Mouse (Mus musculus) hindbrain, postnatal 0 days (tissue): Measurements from ENCODE around the gene Rtel1. TPM values are rescaled to one million over a fixed set of nuclear protein-coding genes. Genes with fewer than 3 reads are reported as not detected.

Experiments
- ATAC-seq: fragments of 200-750 bp; cut with Nextera tagmentation; 2 replicates; pipeline ENCODE4 v1.8.0; 2017; ENCODE audit warnings: mild to moderate bottlenecking, moderate TSS enrichment, moderate library complexity
- DNase-seq: peaks from one replicate; pipeline ENCODE4 v3.0.0-alpha.2; 2015; ENCODE audit warnings: low spot score
- H3K27ac ChIP-seq: fragments of 300-500 bp; sonication (generic); 2 replicates; pipeline ENCODE4 v1.5.1; 2014; ENCODE audit warnings: mild to moderate bottlenecking
- H3K27me3 ChIP-seq: fragments of 300-500 bp; sonication (generic); 2 replicates; pipeline ENCODE4 v1.6.1; 2014; ENCODE audit warnings: low read length, mixed read lengths; ENCODE audit not compliant: insufficient read depth
- H3K36me3 ChIP-seq: fragments of 300-500 bp; sonication (generic); 2 replicates; pipeline ENCODE4 v1.6.1; 2014; ENCODE audit warnings: low read length, mixed read lengths; ENCODE audit not compliant: insufficient read depth
- H3K4me1 ChIP-seq: fragments of 300-500 bp; sonication (generic); 2 replicates; pipeline ENCODE4 v1.6.1; 2014; ENCODE audit warnings: antibody characterized with exemption, low read length, mixed read lengths; ENCODE audit not compliant: insufficient read depth
- H3K4me2 ChIP-seq: fragments of 300-500 bp; sonication (generic); 2 replicates; pipeline ENCODE4 v1.6.1; 2014; ENCODE audit warnings: low read depth, mild to moderate bottlenecking, low read length, moderate library complexity, mixed read lengths
- H3K4me3 ChIP-seq: fragments of 300-500 bp; sonication (generic); 2 replicates; pipeline ENCODE4 v1.5.1; 2014; ENCODE audit warnings: low read length
- H3K9ac ChIP-seq: fragments of 300-500 bp; sonication (generic); replicated peaks from 2 replicates; pipeline ENCODE4 v1.6.1; 2014; ENCODE audit warnings: mild to moderate bottlenecking, low read length, moderate library complexity, mixed read lengths
- H3K9me3 ChIP-seq: fragments of 300-500 bp; sonication (generic); 2 replicates; pipeline ENCODE4 v1.6.1; 2016; ENCODE audit warnings: low read length, mixed read lengths
- CTCF ChIP-seq: IDR thresholded peaks from 2 replicates; pipeline ENCODE4 v1.5.1; 2016; ENCODE audit warnings: antibody characterized with exemption, control low read depth, low read depth
- whole genome bisulfite sequencing: fragments of 180-500 bp; shearing (Covaris S2); extraction: QIAGEN DNeasy Blood & Tissue Kit; methylation state at CpG from one replicate; pipeline ENCODE4 v1.1.7; 2014; 5-methylcytosine and 5-hydroxymethylcytosine counted together
- polyA plus RNA-seq: library from polyadenylated mRNA; unstranded; fragments of >200 nt; fragmentation: Nextera tagmentation; extraction: Ambion mirVana; gene quantifications from 2 replicates; pipeline ENCODE4 v1.2.1, GENCODE M21; 2015
- total RNA-seq: library from RNA; depleted of rRNA; stranded (reverse); fragments of >200 nt; gene quantifications from 2 replicates; pipeline ENCODE4 v1.2.3, GENCODE M21; 2014

The Rtel1 gene
- total and polyA plus RNA-seq, 2 experiments from 2014 or later: 21.6 to 97.2 TPM

DNA sequence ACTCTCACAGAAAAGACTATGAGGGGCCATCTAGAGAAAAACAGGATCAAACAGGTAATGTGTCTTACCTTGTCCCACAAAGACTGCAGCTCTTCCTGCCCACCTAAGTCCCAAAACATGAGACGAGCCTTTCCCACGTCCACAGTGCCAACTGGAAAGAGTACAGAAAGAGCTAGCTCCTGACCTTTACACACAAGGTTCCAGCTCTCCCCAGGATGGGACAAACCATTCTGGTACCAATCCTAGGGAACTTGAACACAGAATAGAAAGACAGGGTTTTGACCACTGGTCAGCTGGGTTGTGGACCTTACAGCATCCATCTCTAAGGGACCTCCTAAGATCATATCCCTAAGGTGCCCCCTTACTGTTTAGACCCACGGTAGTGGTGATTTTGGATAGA, 44.4 kb downstream of the Rtel1 start:
- peak overlapping the region; percentile 73 for H3K4me3 ChIP-seq
- H3K9me3 ChIP-seq: no peaks in the 10 kb centered on the region
- peak overlapping the region; percentile 70 for H3K9ac ChIP-seq
- peaks cover 23% of the 10 kb centered on the region; the same call in 1 of the 2 replicates for H3K4me1 ChIP-seq
- ATAC-seq (no peak), DNase-seq (no peak)
- H3K36me3 ChIP-seq: peaks cover 32% of the 10 kb centered on the region
- peak overlapping the region; percentile 96 for H3K4me2 ChIP-seq
- 77% methylated on average over 3 of the region's 3 CpGs for WGBS
- no peaks in the 10 kb centered on the region for H3K27me3 ChIP-seq
- H3K27ac ChIP-seq: no peak overlapping the region
- TF ChIP-seq CTCF: no peak

DNA sequence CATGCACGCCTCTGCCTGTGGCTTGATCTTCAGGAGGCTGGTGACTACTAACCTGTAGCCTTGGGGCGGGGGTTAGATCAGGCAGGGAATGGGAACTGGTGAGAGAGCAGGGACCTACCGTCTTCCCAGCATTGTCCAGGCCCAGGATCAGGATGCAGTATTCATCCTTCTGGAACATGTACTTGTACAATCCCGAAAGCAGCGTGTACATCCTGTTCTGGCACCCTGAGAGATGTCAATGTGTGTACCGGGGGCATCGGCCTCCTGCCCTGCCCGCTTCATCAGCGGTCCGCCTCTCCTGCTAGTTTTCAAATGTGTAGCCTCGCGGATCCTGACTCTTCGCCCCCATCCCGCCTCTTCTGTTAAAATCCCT, 44.9 kb downstream of the Rtel1 start:
- H3K4me1 ChIP-seq: peaks cover 23% of the 10 kb centered on the region; the same call in 1 of the 2 replicates
- 10% methylated on average over 14 of the region's 14 CpGs for WGBS
- ATAC-seq (peak; percentile 15; the same call in 1 of the 2 replicates), DNase-seq (no peak)
- peaks cover 27% of the 10 kb centered on the region for H3K36me3 ChIP-seq
- H3K4me3 ChIP-seq: peak overlapping the region; percentile 73
- no peaks in the 10 kb centered on the region for H3K27me3 ChIP-seq
- peak overlapping the region; percentile 96 for H3K4me2 ChIP-seq
- TF ChIP-seq CTCF: no peak
- H3K9me3 ChIP-seq: no peaks in the 10 kb centered on the region
- peak overlapping the region; percentile 91; the same call in 1 of the 2 replicates for H3K27ac ChIP-seq
- H3K9ac ChIP-seq: peak overlapping the region; percentile 70

DNA sequence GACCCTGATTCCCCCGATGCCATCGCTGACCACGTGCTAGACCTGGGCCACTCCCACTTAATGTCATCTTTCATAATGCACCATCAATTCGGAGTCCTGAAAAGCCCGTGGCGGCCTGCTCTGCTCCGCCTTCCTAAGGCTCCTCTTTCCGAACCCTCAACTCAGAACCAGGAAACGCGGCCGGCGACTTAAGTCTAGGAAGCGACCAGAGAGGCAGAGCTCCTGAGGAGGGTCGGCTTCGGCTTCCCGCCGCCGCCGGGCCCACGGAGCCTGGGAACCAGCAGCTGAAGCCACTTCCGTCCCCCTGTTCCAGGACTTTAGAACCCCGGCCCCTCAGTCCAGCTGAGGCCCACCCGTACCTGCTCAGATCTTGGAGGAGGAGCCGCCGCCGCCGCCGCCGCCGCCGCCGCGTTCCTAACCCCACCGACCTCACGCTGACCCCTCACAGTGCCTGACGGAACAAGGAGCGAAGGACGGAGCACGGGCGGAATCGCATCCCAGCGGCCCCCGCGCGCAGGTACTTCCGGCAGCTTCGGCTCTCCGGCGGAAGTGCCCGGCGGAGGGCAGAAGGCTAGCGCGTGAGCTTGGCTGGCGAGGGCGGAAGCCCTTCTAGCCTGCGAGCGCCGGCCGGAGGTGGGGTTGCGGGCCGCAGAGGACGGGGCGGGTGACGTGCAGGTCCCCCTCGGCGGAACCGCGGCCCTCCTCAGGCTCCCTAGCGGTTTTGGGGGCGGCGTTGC, 45.5 kb downstream of the Rtel1 start, which contains the start of the genes Zgpat and Arfrp1:
Gene Zgpat (plus strand): TSS at position 69 of the 737 bp plus-strand sequence.
Gene Arfrp1 (minus strand): TSS at position 545 of the 737 bp plus-strand sequence.
- H3K4me3 ChIP-seq: peak within 1 kb of the TSS; percentile 73
- WGBS: under 1% methylated on average over 65 of the region's 71 CpGs
- peak within 1 kb of the TSS; percentile 96 for H3K4me2 ChIP-seq

DNA sequence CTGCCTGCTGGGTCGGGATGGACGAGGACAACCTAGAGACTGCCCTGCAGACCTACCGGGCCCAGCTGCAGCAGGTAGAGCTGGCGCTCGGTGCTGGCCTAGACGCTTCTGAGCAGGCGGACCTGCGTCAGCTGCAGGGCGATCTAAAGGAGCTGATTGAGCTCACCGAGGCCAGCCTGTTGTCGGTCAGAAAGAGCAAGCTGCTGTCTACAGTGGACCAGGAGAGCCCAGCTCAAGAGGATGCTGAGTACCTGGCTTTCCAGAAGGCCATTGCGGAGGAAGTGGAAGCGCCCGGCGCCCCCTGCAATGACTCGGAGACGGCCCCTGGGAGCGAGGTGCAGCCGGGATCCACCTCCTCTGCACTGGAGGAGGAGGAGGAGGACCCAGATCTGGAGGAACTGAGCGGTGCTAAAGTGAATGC, 46.1 kb downstream of the Rtel1 start:
- DNase-seq: no peak
- TF ChIP-seq CTCF: no peak; the same call in 1 of the 2 replicates
- 0% methylated on average over 20 of the region's 20 CpGs for WGBS

More for the DNA sequence above, 45.5 kb downstream of the Rtel1 start, which contains the start of the genes Zgpat and Arfrp1:
- TF ChIP-seq CTCF: no peak; the same call in 1 of the 2 replicates
- Histone ChIP-seq H3K9me3 (no peaks in the 10 kb centered on the region), H3K27me3 (no peaks in the 10 kb centered on the region), H3K9ac (peak within 1 kb of the TSS; percentile 70), H3K4me1 (peaks cover 23% of the 10 kb centered on the region; the same call in 1 of the 2 replicates), H3K36me3 (peaks cover 21% of the 10 kb centered on the region), H3K27ac (peak within 1 kb of the TSS; percentile 91)
- ATAC-seq (peak; percentile 93), DNase-seq (peak; percentile 93)

DNA sequence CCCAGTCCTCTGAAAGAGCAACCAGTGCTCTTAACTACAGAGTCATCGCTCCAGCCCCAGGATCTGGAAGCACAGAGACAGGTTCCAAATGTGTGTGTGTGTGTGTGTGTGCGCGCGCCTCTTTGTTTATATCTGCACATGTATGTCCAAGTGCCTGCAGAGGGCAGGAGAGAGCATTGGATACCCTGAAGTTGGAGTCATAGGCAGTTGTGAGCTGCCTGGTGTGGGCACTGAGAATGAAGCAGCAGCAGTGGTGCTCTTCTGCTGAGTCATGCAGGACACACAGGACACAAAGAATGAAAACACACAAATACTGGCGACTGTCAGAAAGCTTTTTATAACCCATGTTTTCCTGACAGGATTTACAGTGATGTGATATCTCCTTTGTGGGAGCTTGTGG, 50.5 kb downstream of the Rtel1 start:
- Histone ChIP-seq H3K4me2 (no peak overlapping the region), H3K9ac (no peak overlapping the region), H3K27ac (no peak overlapping the region), H3K4me3 (no peak overlapping the region), H3K4me1 (peaks cover 17% of the 10 kb centered on the region; the same call in 1 of the 2 replicates), H3K9me3 (no peaks in the 10 kb centered on the region), H3K27me3 (no peaks in the 10 kb centered on the region), H3K36me3 (peaks cover 5% of the 10 kb centered on the region; the same call in 1 of the 2 replicates)
- no peak for ATAC-seq
- 98% methylated on average over 5 of the region's 5 CpGs for WGBS
- DNase-seq: no peak
- TF ChIP-seq CTCF: 0 out of 2 replicates have a peak, but pooled peaks have one; percentile 30

More for the DNA sequence above, 46.1 kb downstream of the Rtel1 start:
- peak overlapping the region; percentile 96 for H3K4me2 ChIP-seq
- peaks cover 15% of the 10 kb centered on the region for H3K36me3 ChIP-seq
- peak overlapping the region; percentile 70 for H3K9ac ChIP-seq
- peak overlapping the region; percentile 91 for H3K27ac ChIP-seq
- ATAC-seq: peak; percentile 61
- H3K4me3 ChIP-seq: peak overlapping the region; percentile 73
- H3K27me3 ChIP-seq: no peaks in the 10 kb centered on the region
- H3K9me3 ChIP-seq: no peaks in the 10 kb centered on the region
- H3K4me1 ChIP-seq: peaks cover 23% of the 10 kb centered on the region; the same call in 1 of the 2 replicates

DNA sequence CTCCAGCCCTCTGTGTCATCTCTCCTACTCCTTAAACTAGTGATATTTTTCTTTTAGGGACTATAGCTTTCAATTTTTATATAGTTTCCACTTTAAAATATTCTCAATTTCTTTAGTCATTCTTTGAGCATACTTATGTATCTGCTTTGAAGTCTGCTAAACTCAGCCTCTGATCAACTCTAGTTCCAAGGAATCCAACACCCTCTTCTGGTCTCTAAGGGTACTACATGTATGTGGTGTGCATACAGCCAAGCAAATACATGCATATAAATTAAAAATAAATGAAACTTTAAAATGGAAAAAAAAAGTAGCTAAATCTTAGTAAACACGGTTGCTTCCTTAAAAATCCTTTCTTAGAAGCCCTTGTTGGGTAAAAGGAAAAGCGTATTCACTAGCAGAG, 56.2 kb downstream of the Rtel1 start:
- no peak overlapping the region for H3K9ac ChIP-seq
- peak; percentile 61 for TF ChIP-seq CTCF
- peaks cover 31% of the 10 kb centered on the region for H3K36me3 ChIP-seq
- ATAC-seq: no peak
- no peak overlapping the region for H3K27ac ChIP-seq
- no peaks in the 10 kb centered on the region for H3K9me3 ChIP-seq
- no peaks in the 10 kb centered on the region for H3K4me1 ChIP-seq
- WGBS: 91% methylated on average over 2 of the region's 2 CpGs
- no peaks in the 10 kb centered on the region for H3K27me3 ChIP-seq
- no peak overlapping the region for H3K4me2 ChIP-seq
- no peak overlapping the region for H3K4me3 ChIP-seq
- DNase-seq: peak; percentile 56
